Mouse (Mus musculus): ENCODE data around the gene Gm10778. TPM values are rescaled to one million over a fixed set of nuclear protein-coding genes. Genes with fewer than 3 reads are reported as not detected.
"Not testable (repeated sequence)": the region's sequence is repeated elsewhere in the genome, so short reads cannot be mapped to it uniquely, and the experiment has no call there.

Gene Gm10778
- polyA plus RNA-seq, 1 experiment from 2014 or later: 5.3 TPM

DNA sequence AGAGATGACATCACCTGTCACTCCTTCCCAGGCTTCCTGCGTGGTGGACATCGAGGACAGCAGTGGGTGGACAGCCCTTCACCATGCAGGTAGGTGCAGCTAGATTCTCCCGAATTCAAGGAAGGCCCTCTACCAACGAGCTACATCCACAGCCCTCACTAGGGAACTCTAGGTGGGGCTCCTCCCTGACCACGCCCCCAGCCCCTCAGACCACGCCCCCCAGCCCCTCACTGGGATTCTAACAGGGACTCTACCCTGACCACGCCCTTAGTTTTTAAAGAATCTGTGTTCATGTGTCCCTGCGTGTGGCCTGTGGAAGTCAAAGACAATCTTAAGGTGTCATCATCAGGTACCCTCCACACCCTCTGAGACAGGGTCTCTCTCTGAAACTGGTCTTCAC lies 12.5 kb upstream of the Gm10778 start:
- no peak for ATAC-seq (ENCODE audit: low FRiP score, low read depth)
- no peak overlapping the region for H3K27ac ChIP-seq
- no peaks in the 10 kb centered on the region for H3K27me3 ChIP-seq
- no peak overlapping the region for H3K4me3 ChIP-seq
- H3K9me3 ChIP-seq: no peaks in the 10 kb centered on the region
- H3K4me1 ChIP-seq: peaks cover 18% of the 10 kb centered on the region
- no peaks in the 10 kb centered on the region for H3K36me3 ChIP-seq
- no peak overlapping the region for H3K9ac ChIP-seq
- 18% methylated on average over 8 of the region's 8 CpGs for WGBS
- H3K4me2 ChIP-seq (replicated peaks): no peak overlapping the region

- no peak overlapping the region for H3K9ac ChIP-seq
- no peak overlapping the region for H3K4me2 ChIP-seq (replicated peaks)
- no peak overlapping the region for H3K4me3 ChIP-seq
These were observed 10.8 kb upstream of the Gm10778 start for GRCm38 (mm10) chr10:81638101-81638500.

DNA sequence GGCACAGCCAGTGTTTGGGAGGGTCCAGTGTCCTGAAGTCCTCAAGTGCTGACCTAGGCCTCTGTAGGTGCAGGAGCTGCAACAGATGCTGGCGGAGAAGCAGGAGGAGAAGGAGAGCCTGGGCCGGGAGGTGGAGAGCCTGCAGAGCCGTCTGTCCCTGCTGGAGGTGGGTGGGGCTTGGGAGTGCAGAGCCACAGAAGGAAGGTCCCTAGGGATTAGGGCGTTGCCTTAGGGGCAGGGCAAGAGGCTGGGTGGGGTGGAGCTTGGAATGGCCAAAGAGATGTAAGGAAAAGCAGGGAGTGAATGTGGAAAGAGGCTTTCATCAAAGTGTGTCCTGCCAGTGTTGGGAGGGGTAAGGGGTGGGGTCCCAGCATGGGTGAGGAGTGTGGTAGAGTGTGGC lies 8.0 kb upstream of the Gm10778 start:
- not testable (repeated sequence) for H3K9me3 ChIP-seq; H3K4me3 ChIP-seq; H3K27me3 ChIP-seq; H3K27ac ChIP-seq; H3K36me3 ChIP-seq; H3K4me2 ChIP-seq (replicated peaks); ATAC-seq (ENCODE audit: low FRiP score, low read depth)
- Histone ChIP-seq H3K9ac (0 out of 2 replicates have a peak overlapping the region, but pooled peaks have one; percentile 19), H3K4me1 (peaks cover 19% of the 10 kb centered on the region)
- 39% methylated on average over 4 of the region's 4 CpGs for WGBS

More at GRCm38 (mm10) chr10:81638101-81638500, 10.8 kb upstream of the Gm10778 start:
- Histone ChIP-seq H3K36me3 (no peaks in the 10 kb centered on the region), H3K4me1 (peaks cover 31% of the 10 kb centered on the region), H3K27me3 (no peaks in the 10 kb centered on the region), H3K9me3 (no peaks in the 10 kb centered on the region), H3K27ac (no peak overlapping the region)
- ATAC-seq (ENCODE audit: low FRiP score, low read depth): no peak
- 66% methylated on average over 6 of the region's 6 CpGs for WGBS

DNA sequence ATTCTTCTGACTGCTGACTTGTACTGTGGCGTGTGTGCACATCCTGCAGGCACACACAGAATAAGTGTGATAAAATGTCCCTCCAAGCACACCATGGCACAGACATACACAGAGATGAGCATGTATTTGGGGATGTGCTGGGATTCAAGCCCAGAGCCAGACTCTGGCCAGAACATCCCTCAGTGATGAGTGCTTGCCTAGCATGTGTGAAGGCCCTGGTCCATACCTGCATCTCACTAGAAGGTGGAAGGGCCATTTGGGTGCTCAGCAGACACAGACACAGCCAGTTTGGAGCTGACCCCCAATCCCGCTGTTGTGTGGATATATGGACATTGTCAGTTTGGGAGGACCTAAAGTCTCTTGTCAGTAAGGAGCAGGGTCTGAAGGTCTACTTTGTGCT lies 7.3 kb upstream of the Gm10778 start:
- 0 out of 2 replicates have a peak overlapping the region, but pooled peaks have one; percentile 93 for H3K4me2 ChIP-seq (replicated peaks)
- no peak for ATAC-seq (ENCODE audit: low FRiP score, low read depth)
- H3K9ac ChIP-seq: peak overlapping the region; percentile 94; the same call in 1 of the 2 replicates
- no peak overlapping the region for H3K4me3 ChIP-seq
- H3K27ac ChIP-seq: no peak overlapping the region
- H3K27me3 ChIP-seq: no peaks in the 10 kb centered on the region
- H3K4me1 ChIP-seq: peaks cover 19% of the 10 kb centered on the region
- H3K9me3 ChIP-seq: no peaks in the 10 kb centered on the region
- 91% methylated on average over 2 of the region's 2 CpGs for WGBS
- H3K36me3 ChIP-seq: no peaks in the 10 kb centered on the region

GRCm38 (mm10) chr10:81641978-81642647 lies 6.7 kb upstream of the Gm10778 start:
- no peak for ATAC-seq (ENCODE audit: low FRiP score, low read depth)
- Histone ChIP-seq H3K4me1 (peaks cover 19% of the 10 kb centered on the region), H3K4me2 (replicated peaks) (peak overlapping the region; percentile 93), H3K9me3 (no peaks in the 10 kb centered on the region), H3K9ac (peak overlapping the region; percentile 94), H3K4me3 (peak overlapping the region; percentile 81), H3K36me3 (no peaks in the 10 kb centered on the region), H3K27ac (peak overlapping the region; percentile 22; the same call in 1 of the 2 replicates), H3K27me3 (no peaks in the 10 kb centered on the region)
- WGBS: 79% methylated on average over 8 of the region's 8 CpGs

DNA sequence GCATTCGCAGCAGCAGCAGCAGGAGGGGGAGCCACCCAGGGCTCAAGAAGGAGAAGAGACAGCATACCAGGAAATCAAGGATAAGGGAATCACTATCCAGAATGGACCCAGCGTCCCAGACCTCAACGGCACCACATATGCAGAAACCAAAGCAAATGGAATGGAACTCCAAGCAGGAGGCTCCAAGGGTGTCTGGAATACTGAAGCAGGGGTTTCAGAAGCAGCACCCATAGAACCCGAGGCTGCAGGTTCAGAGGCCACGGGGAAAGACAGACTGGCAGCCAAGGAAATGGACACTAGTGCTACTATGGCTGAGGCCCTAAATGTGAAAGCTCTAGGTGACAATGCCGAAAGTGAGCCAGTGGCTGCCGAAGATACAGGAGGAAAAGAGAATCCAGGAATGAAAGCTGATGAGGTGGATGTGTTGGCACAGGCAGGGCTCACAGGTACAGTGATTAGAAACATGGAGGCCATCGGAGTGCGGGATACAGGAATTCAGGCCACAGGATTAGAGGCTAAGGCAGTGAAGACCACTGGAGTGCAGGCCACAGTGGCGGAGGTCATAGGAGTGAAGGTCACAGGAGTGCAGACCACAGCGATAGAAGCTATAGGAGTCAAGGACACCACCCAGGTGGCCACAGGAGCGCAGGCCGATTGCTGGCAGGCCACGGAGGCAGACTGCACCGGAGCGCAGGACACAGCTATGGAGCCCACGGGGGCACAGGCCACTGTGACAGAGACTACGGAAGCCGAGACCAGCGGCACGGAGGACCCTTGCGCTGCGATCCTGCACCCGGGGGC lies 6.0 kb upstream of the Gm10778 start:
- ATAC-seq (ENCODE audit: low FRiP score, low read depth): no peak; the same call in 1 of the 2 replicates
- Histone ChIP-seq H3K9me3 (no peaks in the 10 kb centered on the region), H3K27ac (peak overlapping the region; percentile 98), H3K4me2 (replicated peaks) (peak overlapping the region; percentile 93), H3K9ac (peak overlapping the region; percentile 94), H3K36me3 (no peaks in the 10 kb centered on the region), H3K4me3 (peak overlapping the region; percentile 81), H3K27me3 (no peaks in the 10 kb centered on the region), H3K4me1 (peaks cover 19% of the 10 kb centered on the region)
- WGBS: 21% methylated on average over 24 of the region's 24 CpGs

GRCm38 (mm10) chr10:81643449-81644055 lies 5.3 kb upstream of the Gm10778 start:
- Histone ChIP-seq H3K27ac (peak overlapping the region; percentile 98), H3K9me3 (no peaks in the 10 kb centered on the region), H3K9ac (peak overlapping the region; percentile 94), H3K4me2 (replicated peaks) (peak overlapping the region; percentile 93), H3K27me3 (no peaks in the 10 kb centered on the region), H3K36me3 (no peaks in the 10 kb centered on the region), H3K4me1 (peaks cover 19% of the 10 kb centered on the region), H3K4me3 (peak overlapping the region; percentile 81)
- ATAC-seq (ENCODE audit: low FRiP score, low read depth): peak; percentile 92
- under 1% methylated on average over 75 of the region's 75 CpGs for WGBS

- Histone ChIP-seq H3K4me1 (peaks cover 19% of the 10 kb centered on the region), H3K4me3 (peak overlapping the region; percentile 81), H3K4me2 (replicated peaks) (peak overlapping the region; percentile 93), H3K27me3 (no peaks in the 10 kb centered on the region), H3K9ac (peak overlapping the region; percentile 94), H3K36me3 (no peaks in the 10 kb centered on the region), H3K9me3 (no peaks in the 10 kb centered on the region), H3K27ac (peak overlapping the region; percentile 98; the same call in 1 of the 2 replicates)
- WGBS: 65% methylated on average over 2 of the region's 2 CpGs
- ATAC-seq (ENCODE audit: low FRiP score, low read depth): no peak
These were observed 4.7 kb upstream of the Gm10778 start for GRCm38 (mm10) chr10:81644162-81644561.

DNA sequence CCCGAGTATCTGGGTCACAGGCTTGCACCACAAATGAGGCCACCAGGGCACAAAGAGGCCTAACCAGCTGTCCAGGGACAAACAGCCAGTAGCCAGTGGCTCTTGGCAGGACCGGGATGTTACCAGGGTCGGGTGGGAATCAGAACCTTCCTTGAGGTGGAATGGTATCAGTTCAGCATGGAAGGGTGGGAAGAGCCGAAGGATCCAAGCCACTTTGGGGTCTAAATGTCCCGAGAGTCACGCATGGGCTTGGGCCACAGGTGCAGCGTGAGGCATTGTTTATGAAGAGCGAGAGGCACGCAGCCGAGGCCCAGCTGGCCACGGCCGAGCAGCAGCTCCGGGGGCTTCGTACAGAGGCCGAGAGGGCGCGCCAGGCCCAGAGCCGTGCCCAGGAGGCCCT lies 4.1 kb upstream of the Gm10778 start:
- H3K4me2 ChIP-seq (replicated peaks): peak overlapping the region; percentile 93; the same call in 1 of the 2 replicates
- no peaks in the 10 kb centered on the region for H3K27me3 ChIP-seq
- 91% methylated on average over 18 of the region's 18 CpGs for WGBS
- no peak for ATAC-seq (ENCODE audit: low FRiP score, low read depth)
- H3K36me3 ChIP-seq: no peaks in the 10 kb centered on the region
- H3K27ac ChIP-seq: no peak overlapping the region
- H3K9ac ChIP-seq: no peak overlapping the region
- H3K4me3 ChIP-seq: no peak overlapping the region
- peaks cover 19% of the 10 kb centered on the region for H3K4me1 ChIP-seq
- no peaks in the 10 kb centered on the region for H3K9me3 ChIP-seq

DNA sequence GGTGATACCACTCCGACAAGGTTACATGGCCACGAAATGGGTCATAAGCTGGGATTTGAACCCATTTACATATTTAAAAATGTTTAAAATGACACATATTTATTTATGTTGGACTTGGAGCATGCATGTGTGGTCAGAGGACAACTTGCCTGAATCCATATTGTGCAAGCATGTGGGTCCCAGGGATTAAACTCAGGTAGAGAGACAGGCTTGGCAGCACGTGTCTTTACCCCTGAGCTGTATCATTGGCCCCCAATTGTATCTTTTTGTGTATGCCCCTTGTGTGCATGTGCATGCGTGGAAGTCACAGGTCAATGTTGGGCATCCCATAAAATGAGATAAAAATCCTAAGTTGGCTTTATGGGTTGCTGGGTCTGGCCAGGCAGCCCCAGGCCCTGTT lies 3.5 kb upstream of the Gm10778 start:
- no peak overlapping the region for H3K27ac ChIP-seq
- no peak overlapping the region for H3K9ac ChIP-seq
- no peak overlapping the region for H3K4me3 ChIP-seq
- no peak for ATAC-seq (ENCODE audit: low FRiP score, low read depth)
- H3K4me1 ChIP-seq: peaks cover 23% of the 10 kb centered on the region
- no peak overlapping the region for H3K4me2 ChIP-seq (replicated peaks)
- no peaks in the 10 kb centered on the region for H3K9me3 ChIP-seq
- H3K27me3 ChIP-seq: no peaks in the 10 kb centered on the region
- H3K36me3 ChIP-seq: 0 out of 2 replicates have a peak, but pooled peaks cover under 1% of the 10 kb centered on the region
- whole genome bisulfite sequencing: 88% methylated on average over 4 of the region's 4 CpGs

DNA sequence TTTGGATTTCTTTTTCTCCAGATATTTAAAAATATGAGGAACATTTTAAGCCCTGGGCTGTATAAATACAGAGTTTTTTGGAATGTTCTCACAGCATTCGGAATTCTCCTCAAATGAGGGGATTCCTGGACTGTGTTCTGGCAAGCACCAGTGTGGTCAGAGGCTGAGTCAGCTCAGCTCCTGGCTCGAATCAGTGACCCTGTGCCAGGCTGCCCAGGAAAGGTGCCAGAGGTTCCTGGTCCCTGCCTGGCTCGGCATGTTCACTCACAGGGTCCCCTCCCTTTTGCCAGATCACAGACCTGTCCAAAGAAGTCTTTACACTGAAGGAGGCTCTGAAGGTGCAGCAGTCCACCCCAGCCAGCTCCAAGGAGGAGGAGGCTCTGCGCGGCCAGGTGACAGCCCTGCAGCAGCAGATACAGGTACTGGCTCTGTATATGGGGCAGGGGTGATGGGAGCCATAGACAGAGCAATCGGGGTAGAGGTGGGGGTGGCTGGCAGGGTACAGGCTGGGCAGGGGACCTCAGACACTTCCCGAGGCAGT lies 2.8 kb upstream of the Gm10778 start:
- H3K9ac ChIP-seq: no peak overlapping the region
- H3K4me1 ChIP-seq: peaks cover 23% of the 10 kb centered on the region
- no peaks in the 10 kb centered on the region for H3K27me3 ChIP-seq
- 82% methylated on average over 7 of the region's 7 CpGs for WGBS
- no peaks in the 10 kb centered on the region for H3K9me3 ChIP-seq
- H3K4me3 ChIP-seq: no peak overlapping the region
- peaks cover 8% of the 10 kb centered on the region; the same call in 1 of the 2 replicates for H3K36me3 ChIP-seq
- no peak overlapping the region for H3K4me2 ChIP-seq (replicated peaks)
- no peak overlapping the region for H3K27ac ChIP-seq
- no peak for ATAC-seq (ENCODE audit: low FRiP score, low read depth)

DNA sequence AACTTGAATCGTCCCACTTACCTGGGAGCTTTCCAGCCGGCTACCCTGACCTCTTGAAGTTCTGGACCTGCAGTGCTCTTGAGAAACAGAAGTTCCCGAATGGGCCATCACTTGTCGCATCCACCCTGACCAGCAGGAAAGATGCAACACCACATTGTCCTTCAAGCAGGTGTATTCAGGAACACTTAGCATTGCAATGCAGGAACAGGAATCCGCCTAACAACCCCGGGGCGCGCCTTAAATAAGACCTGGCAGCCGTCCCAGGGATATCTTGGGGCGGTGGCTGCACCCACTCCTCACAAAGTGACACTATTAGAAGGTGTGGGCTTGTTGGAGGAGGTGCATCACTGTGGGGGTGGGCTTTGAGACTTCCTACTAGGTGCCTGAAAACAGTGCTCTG lies 6.3 kb downstream of the Gm10778 start:
- no peak overlapping the region for H3K27ac ChIP-seq

More for the DNA sequence above, 6.3 kb downstream of the Gm10778 start:
- Histone ChIP-seq H3K4me2 (replicated peaks) (no peak overlapping the region), H3K9ac (no peak overlapping the region), H3K9me3 (peaks cover 52% of the 10 kb centered on the region), H3K4me3 (no peak overlapping the region), H3K4me1 (peaks cover under 1% of the 10 kb centered on the region; the same call in 1 of the 2 replicates), H3K27me3 (no peaks in the 10 kb centered on the region), H3K36me3 (peaks cover 72% of the 10 kb centered on the region)
- WGBS: 95% methylated on average over 10 of the region's 10 CpGs
- ATAC-seq (ENCODE audit: low FRiP score, low read depth): no peak
